Mouse (Mus musculus) heart, adult 9 months (tissue): ENCODE measurements around the gene Dgat2.
A peak's percentile ranks its signal among the peaks of the same experiment; 100 is the strongest.

Experiments used
- DNase-seq, 2 experiments: peaks; one replicate each; pipeline ENCODE4 v3.0.0; 2022; ENCODE audit warnings: low spot score in 2 of 2

The Dgat2 gene

GRCm38 (mm10) chr7:99193926-99194325 lies 11.4 kb upstream of the Dgat2 start:
- DNase-seq: no peak

- no peak for DNase-seq
Measured at GRCm38 (mm10) chr7:99191411-99191810, 8.9 kb upstream of the Dgat2 start.

- DNase-seq: no peak
Measured at GRCm38 (mm10) chr7:99189885-99190284, 7.4 kb upstream of the Dgat2 start.

GRCm38 (mm10) chr7:99188630-99189029 lies 6.1 kb upstream of the Dgat2 start:
- no peak for DNase-seq

GRCm38 (mm10) chr7:99187451-99187850 lies 4.9 kb upstream of the Dgat2 start:
- DNase-seq: no peak

GRCm38 (mm10) chr7:99185405-99185804 lies 2.9 kb upstream of the Dgat2 start:
- DNase-seq: no peak

DNA sequence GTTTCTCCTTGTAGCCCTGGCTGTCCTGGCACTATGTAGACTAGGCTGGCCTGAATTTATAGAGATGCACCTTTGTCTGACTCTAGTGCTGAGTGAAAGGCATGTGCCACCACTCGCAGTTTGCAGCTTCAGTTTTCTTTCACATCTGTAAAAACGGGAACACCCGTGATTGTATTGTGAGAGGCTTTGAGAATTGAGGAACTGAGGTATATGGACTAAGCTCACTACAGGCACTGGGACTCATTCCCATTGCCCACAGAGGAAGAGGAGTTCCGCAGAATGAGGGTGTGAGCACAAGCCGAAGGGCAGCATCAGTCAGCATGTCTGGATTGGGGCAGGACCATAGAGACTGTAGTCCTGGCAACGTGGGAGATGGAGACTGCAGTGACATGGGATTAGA lies 1.2 kb upstream of the Dgat2 start:
- peak in 1 of 2 experiments; percentile 38 for DNase-seq

- no peak for DNase-seq
Measured at GRCm38 (mm10) chr7:99181619-99182431, 694 bp downstream of the Dgat2 start.

- DNase-seq: no peak
Measured at GRCm38 (mm10) chr7:99180162-99180561, 2.4 kb downstream of the Dgat2 start.

GRCm38 (mm10) chr7:99179271-99179670 lies 3.2 kb downstream of the Dgat2 start:
- DNase-seq: no peak

- DNase-seq: no peak
Measured at GRCm38 (mm10) chr7:99177386-99177785, 5.1 kb downstream of the Dgat2 start.

GRCm38 (mm10) chr7:99175666-99176065 lies 6.9 kb downstream of the Dgat2 start:
- no peak for DNase-seq

DNA sequence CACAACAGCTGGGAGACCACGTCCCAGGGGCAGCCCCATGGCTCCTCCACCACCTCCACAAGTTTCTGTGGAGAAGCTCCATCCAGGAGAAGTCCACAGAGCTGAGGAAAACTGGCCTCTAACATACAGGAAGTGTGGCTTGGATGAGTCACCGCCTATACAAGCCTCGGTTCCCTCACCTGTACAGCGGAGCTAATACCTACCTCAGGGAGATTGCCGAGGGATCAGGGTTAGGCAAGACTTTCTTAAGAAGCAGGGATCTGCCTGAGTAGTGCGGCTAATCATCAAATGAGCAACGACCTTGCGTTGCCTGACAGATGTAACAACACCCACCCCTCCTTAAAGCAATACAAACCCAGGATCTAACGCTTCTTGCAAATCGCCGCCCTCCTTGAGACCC lies 7.4 kb downstream of the Dgat2 start:
- DNase-seq: no peak

- DNase-seq: no peak
Measured at GRCm38 (mm10) chr7:99174006-99174405, 8.5 kb downstream of the Dgat2 start.

- DNase-seq: peak in 1 of 2 experiments; percentile 39
Measured at GRCm38 (mm10) chr7:99172898-99173297, 9.6 kb downstream of the Dgat2 start.

GRCm38 (mm10) chr7:99171730-99172463 lies 10.6 kb downstream of the Dgat2 start:
- no peak for DNase-seq

DNA sequence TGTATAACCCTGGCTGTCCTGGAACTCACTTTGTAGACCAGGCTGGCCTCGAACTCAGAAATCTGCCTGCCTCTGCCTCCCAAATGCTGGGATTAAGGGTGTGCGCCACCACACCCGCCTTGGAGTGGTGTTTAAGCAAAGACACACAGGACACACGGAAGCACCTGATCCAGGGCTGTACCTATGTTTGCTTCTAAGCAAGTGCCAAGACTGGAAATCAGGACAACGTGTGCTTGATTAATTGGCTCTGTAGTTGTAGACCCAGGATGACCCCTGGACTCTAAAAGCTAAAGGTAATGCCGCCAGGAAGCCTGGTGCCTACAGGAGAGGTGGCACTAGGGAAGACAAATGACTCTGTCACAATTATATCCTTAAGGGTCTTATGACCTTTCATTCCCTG lies 12.0 kb downstream of the Dgat2 start:
- no peak for DNase-seq

DNA sequence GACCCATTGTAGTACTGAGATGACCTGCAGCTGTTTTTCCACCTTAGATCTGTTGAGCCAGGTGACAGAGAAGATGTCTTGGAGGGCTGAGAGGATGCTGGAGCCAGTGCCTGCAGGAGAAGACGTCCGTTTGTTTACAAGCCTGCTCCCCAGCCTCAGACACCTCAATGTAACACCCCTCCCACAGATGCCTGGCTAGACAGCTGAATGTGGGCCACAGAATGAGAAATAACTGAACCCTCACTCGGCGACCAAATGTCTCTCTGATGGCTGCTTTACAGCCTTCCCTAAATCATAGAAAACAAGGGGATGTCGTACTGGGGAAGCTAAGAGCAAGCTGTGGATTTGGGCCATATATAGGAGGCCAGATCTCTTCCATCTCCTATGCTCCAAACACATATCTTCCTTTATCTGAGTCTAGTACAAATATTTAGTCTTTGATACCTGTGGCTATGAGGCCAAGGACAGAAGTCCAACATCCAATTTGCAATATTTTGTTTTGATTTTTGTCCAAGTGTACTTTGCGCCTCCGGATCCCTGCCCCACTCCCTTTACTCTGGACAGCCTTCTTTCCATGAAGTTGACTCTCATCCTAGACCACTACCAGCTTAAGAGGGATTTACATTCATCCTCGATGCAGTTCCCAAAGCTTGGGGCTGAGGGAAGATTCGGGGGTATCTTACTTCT lies 12.7 kb downstream of the Dgat2 start:
- no peak for DNase-seq

DNA sequence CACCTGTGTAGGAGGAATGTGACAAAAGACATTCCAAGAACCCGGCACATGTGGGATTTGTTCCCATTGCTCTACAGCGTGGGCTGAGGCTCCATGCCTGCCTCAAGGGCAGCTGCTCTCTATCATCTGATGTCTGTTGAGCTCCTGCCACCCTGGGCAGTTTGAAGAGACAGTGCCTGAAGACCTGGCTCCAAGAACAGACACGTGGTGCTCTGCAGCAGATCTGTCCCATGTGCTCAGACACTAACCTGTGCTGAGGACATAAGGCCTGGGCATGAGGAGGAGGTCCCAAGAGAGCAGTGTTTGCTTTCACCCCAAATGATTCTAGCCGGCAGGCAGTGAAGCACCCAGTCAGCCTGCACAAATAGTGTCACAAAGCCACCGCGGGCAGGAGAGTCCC lies 13.8 kb downstream of the Dgat2 start:
- DNase-seq: peak in 1 of 2 experiments; percentile 37

- no peak for DNase-seq
Measured at GRCm38 (mm10) chr7:99167939-99168338, 14.6 kb downstream of the Dgat2 start.

DNA sequence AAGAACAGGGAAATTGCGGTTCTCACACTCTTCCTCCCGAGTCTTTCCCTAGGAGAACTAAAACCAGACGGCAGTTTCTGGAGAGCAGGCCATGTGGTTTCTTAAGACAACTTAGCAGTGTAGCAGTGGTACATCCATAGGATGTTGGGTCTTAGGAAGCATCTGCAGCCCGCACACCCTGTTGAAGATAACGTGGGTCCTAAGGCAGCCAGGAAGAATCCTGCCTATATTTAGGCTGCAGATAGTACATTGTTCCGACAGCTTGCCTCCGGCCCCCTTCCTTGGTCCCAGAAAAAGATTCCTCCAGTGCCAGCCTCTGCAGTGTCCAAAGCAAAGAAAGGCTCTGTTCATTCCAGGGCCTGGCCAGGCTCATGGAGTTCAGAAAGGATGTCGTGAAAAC lies 16.4 kb downstream of the Dgat2 start:
- no peak for DNase-seq

DNA sequence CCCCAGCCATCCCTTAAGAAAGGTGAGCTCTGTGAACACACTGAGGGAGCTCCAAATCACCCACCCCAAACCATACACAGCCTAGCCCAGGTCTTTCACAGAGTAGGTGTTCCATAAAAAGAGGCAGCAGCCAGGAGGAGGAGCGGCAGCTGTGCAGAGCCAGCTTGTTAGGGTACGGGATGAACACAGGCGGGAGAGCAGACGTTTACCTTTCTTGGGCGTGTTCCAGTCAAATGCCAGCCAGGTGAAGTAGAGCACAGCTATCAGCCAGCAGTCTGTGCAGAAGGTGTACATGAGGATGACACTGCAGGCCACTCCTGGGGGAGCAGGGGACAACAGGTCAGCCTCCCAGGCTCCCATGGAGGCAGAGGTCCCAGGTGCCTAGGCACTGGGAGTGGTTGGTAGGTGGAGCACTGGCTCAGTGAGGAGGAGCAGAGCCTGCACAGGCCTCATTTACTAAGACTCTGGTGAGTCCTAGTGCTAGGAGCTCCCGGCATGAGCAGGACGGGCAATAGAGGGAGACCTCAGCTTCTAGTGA lies 17.6 kb downstream of the Dgat2 start:
- DNase-seq: no peak
